Comparison of ENCODE assay signal across 8 mouse cellular contexts in the genomic region with DNA sequence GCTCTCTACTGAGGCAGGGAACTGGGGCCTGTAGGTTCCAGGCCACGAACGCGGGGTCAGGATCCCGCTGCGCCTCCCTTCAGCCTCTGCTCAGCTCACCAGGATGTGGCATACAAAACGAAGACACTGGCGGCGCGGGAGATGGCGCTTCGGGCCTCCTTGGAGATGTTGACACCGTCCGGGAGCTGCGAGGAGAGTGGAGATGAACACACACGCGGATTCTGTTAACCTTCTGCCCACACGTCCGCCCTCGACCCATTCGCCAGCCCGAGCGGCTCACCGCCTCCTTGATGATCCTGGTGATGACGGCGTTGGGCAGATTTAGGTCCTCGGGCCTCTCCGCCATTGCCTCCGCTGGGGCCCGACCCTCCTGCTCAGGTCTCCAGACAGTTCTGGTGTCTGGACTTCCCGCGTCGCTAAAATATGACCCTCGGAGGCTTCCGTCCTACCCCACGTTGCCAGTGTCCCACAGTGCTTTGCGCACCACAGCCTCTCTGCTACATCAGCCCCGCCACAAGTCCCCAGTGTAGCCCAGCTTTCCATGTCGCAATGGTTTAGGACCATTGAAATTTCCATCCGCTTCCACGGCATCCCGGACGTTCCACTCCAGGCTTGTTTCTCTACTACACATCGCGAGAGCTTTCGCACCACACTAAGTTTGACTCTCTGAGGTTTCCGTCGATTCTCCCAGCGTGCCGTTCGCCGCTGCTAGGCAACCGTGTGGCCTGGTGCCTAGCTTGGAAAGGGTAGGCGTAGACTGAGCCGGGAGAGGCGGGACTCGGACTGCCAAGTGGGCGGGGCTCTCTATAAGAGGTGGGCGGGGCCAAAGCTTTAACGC. TPM values are rescaled to one million over a fixed set of nuclear protein-coding genes. Genes with fewer than 3 reads are reported as not detected.
DNase-seq lines count a peak whose midpoint lies in the region; ATAC-seq and TF ChIP-seq lines count a peak whose summit lies in the region.

A gene (minus strand): TSS at position 418 of the 838 bp plus-strand sequence.
A gene (plus strand): TSS at position 719 of the 838 bp plus-strand sequence.

- H3K9me3 ChIP-seq in embryonic facial prominence, embryonic 15.5 days (replicated peaks), result no peaks in the 10 kb centered on the region
- H3K9me3 ChIP-seq in kidney, embryonic 14.5 days (ENCODE audit: control insufficient read depth, low read length), result no peaks in the 10 kb centered on the region
- H3K9me3 ChIP-seq in limb, embryonic 15.5 days, result no peaks in the 10 kb centered on the region

- H3K4me1 ChIP-seq in bone marrow, adult 2 months (ENCODE audit: control insufficient read depth, insufficient read depth, low read length), result no peaks in the 10 kb centered on the region; the same call in 1 of the 2 replicates
- peaks cover 19% of the 10 kb centered on the region for H3K4me1 ChIP-seq in embryonic facial prominence, embryonic 15.5 days
- no peaks in the 10 kb centered on the region; the same call in 1 of the 2 replicates for H3K4me1 ChIP-seq in kidney, embryonic 14.5 days (ENCODE audit: control insufficient read depth, insufficient read depth, low read length)
- peaks cover 13% of the 10 kb centered on the region for H3K4me1 ChIP-seq in limb, embryonic 15.5 days

- peak within 1 kb of the TSS; percentile 82 for H3K4me2 ChIP-seq in embryonic facial prominence, embryonic 15.5 days (replicated peaks)
- H3K4me2 ChIP-seq in kidney, embryonic 14.5 days (replicated peaks; ENCODE audit: low read depth, low read length), result peak within 1 kb of the TSS; percentile 48
- H3K4me2 ChIP-seq in limb, embryonic 15.5 days, result peak within 1 kb of the TSS; percentile 86

- H3K36me3 ChIP-seq in embryonic facial prominence, embryonic 15.5 days, result 0 out of 2 replicates have a peak, but pooled peaks cover 12% of the 10 kb centered on the region
- H3K36me3 ChIP-seq in kidney, embryonic 14.5 days (ENCODE audit: control insufficient read depth, insufficient read depth, low read length), result peaks cover 15% of the 10 kb centered on the region; the same call in 1 of the 2 replicates
- peaks cover 9% of the 10 kb centered on the region for H3K36me3 ChIP-seq in limb, embryonic 15.5 days

- peak; percentile 99 for DNase-seq in 416B (ENCODE audit: low read depth)
- peak; percentile 91 to 97 for DNase-seq in heart, adult 9 months (ENCODE audit: low spot score in 2 of 2)
- DNase-seq in monocyte, adult 2 months (ENCODE audit: low read depth in 1 of 2, low spot score in 2 of 2), result peak; percentile 93 to 94
- DNase-seq in spleen, postnatal 36 days (ENCODE audit: low spot score in 2 of 2), result peak; percentile 93 to 95

- H3K9ac ChIP-seq in embryonic facial prominence, embryonic 15.5 days, result peak within 1 kb of the TSS; percentile 78
- H3K9ac ChIP-seq in kidney, embryonic 14.5 days (ENCODE audit: low read depth, low read length), result peak within 1 kb of the TSS; percentile 90
- peak within 1 kb of the TSS; percentile 85 for H3K9ac ChIP-seq in limb, embryonic 15.5 days

- WGBS in bone marrow, adult 2 months, result under 1% methylated on average over 59 of the region's 59 CpGs
- under 1% methylated on average over 59 of the region's 59 CpGs for WGBS in embryonic facial prominence, embryonic 15.5 days
- WGBS in kidney, embryonic 14.5 days, result under 1% methylated on average over 59 of the region's 59 CpGs
- under 1% methylated on average over 59 of the region's 59 CpGs for WGBS in limb, embryonic 15.5 days

- H3K4me3 ChIP-seq in bone marrow, adult 2 months (replicated peaks; ENCODE audit: control insufficient read depth, low read depth, low read length), result peak within 1 kb of the TSS; percentile 81
- H3K4me3 ChIP-seq in embryonic facial prominence, embryonic 15.5 days (replicated peaks), result peak within 1 kb of the TSS; percentile 90
- peak within 1 kb of the TSS; percentile 94 for H3K4me3 ChIP-seq in kidney, embryonic 14.5 days (ENCODE audit: low read length)
- H3K4me3 ChIP-seq in limb, embryonic 15.5 days, result peak within 1 kb of the TSS; percentile 87

- H3K27ac ChIP-seq in bone marrow, adult 2 months (ENCODE audit: control insufficient read depth, insufficient read depth, low read depth, low read length, poor library complexity), result peak within 1 kb of the TSS; percentile 48
- peak within 1 kb of the TSS; percentile 98 for H3K27ac ChIP-seq in embryonic facial prominence, embryonic 15.5 days (replicated peaks)
- peak within 1 kb of the TSS; percentile 95 for H3K27ac ChIP-seq in kidney, embryonic 14.5 days (ENCODE audit: low read depth, low read length)
- peak within 1 kb of the TSS; percentile 98 for H3K27ac ChIP-seq in limb, embryonic 15.5 days

- ATAC-seq in embryonic facial prominence, embryonic 15.5 days (ENCODE audit: insufficient number of reproducible peaks, low FRiP score, low TSS enrichment, low read depth), result peak; percentile 98
- peak; percentile 98 for ATAC-seq in kidney, embryonic 14.5 days (ENCODE audit: low FRiP score, low TSS enrichment)
- ATAC-seq in limb, embryonic 15.5 days (ENCODE audit: insufficient number of reproducible peaks, low FRiP score, low TSS enrichment, low read depth), result peak; percentile 98

- peak; percentile 36; the same call in 1 of the 2 replicates for TF ChIP-seq POLR2A in bone marrow, adult 2 months (IDR thresholded peaks at IDR 0.05; ENCODE audit: borderline replicate concordance, control insufficient read depth, low read depth, low read length)

- TF ChIP-seq CTCF in bone marrow, adult 2 months (IDR thresholded peaks at IDR 0.05; ENCODE audit: control insufficient read depth, insufficient read depth, low read length), result no peak

- H3K27me3 ChIP-seq in embryonic facial prominence, embryonic 15.5 days, result no peaks in the 10 kb centered on the region
- no peaks in the 10 kb centered on the region for H3K27me3 ChIP-seq in kidney, embryonic 14.5 days (ENCODE audit: control insufficient read depth, insufficient read depth, low read length)
- no peaks in the 10 kb centered on the region for H3K27me3 ChIP-seq in limb, embryonic 15.5 days

RNA-seq across cellular contexts. Expression of the first gene that starts in this region (rescaled TPM):
- polyA plus RNA-seq in bone marrow, adult 2 months (2011; ENCODE audit: insufficient read depth, insufficient read length, low replicate concordance, missing spikeins), result 56.5 and 57.6 TPM in 2 replicates
- 87.6 and 89.4 TPM in 2 replicates for polyA plus RNA-seq in embryonic facial prominence, embryonic 15.5 days (2015; fragmentation: Nextera tagmentation; extraction: Ambion mirVana)
- 89.5 and 104 TPM in 2 replicates for polyA plus RNA-seq in kidney, embryonic 14.5 days (2014; fragmentation: Nextera tagmentation; extraction: Ambion mirVana)
- polyA plus RNA-seq in limb, embryonic 15.5 days (2015; fragmentation: Nextera tagmentation; extraction: Ambion mirVana), result 82.1 and 82.9 TPM in 2 replicates

RNA-seq across cellular contexts. Expression of the second gene that starts in this region (rescaled TPM):
- polyA plus RNA-seq in bone marrow, adult 2 months (2011; ENCODE audit: insufficient read depth, insufficient read length, low replicate concordance, missing spikeins), result not detected in 2 replicates
- 0.47 and 0.49 TPM in 2 replicates for polyA plus RNA-seq in embryonic facial prominence, embryonic 15.5 days (2015; fragmentation: Nextera tagmentation; extraction: Ambion mirVana)
- 0.49 and 1.0 TPM in 2 replicates for polyA plus RNA-seq in kidney, embryonic 14.5 days (2014; fragmentation: Nextera tagmentation; extraction: Ambion mirVana)
- polyA plus RNA-seq in limb, embryonic 15.5 days (2015; fragmentation: Nextera tagmentation; extraction: Ambion mirVana), result 0.35 and 0.37 TPM in 2 replicates

Comparison
In these comparisons a context has a peak if more than half of its experiments do, and no peak if none do; other contexts are left out.
1. Peak in every context shown above with its lines: DNase-seq, ATAC-seq, H3K4me3 ChIP-seq and H3K27ac ChIP-seq.
2. H3K27ac ChIP-seq: peak in every context shown above with its lines; median percentile 98 in embryonic facial prominence, embryonic 15.5 days; 98 in limb, embryonic 15.5 days; 95 in kidney, embryonic 14.5 days; 48 in bone marrow, adult 2 months.